Mouse (Mus musculus) urinary bladder, postnatal 10 days (tissue): Measurements from ENCODE around the gene Odc1.

Source experiments
- DNase-seq: peaks from one replicate; pipeline ENCODE4 v3.0.0; 2022; ENCODE audit warnings: low spot score

Odc1 gene

DNA sequence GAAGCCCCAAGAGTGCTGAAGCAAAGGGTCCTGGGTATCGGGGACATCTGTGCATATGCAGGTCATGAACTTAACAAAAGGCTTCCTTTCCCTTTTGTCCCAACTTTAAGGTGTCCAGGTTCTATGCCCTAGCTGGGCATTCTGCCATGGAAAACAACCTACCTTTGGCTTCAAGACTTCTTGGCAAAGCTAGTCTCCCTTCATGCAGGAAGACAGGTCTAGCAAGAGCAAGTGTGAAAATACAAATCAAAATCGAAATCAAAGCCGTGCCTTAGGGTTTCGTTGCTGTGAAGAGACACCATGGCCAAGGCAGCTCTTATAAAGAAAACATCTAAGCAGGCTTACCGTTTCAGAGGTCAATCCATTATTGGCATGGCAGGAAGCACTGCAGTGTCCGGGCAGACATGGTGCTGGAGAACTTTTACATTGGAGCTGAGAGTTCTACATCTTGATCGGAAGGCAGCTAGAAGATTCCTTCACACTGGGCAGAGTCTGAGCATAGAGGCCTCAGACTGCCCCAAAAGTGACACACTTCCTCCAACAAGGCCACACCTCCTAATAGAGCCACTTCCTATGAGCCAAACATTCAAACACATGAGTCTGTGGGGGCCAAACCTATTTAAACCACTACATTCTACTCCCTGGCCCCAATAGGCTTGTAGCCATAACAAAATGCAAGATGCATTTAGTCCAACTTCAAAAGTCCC lies 44.5 kb downstream of the Odc1 start:
- no peak for DNase-seq

DNA sequence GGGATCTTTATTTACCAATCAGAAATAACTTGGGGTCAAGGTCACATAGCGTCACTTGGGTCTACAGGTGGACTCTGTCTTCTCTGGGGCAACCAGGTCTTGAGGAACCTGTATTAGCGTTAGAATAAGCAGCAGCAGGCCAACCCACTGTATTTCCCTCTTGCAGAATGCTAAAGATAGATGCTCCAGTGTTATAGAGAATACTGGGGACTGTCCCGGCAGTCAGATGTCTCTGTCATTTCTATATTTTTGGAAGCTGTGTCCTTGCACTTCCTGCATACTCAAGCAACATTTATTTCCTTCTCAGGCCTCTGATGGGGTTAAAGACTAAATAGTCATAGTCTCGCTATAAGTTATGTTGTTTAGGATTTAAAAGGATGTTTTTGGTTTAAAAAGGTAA lies 46.7 kb downstream of the Odc1 start:
- no peak for DNase-seq

DNA sequence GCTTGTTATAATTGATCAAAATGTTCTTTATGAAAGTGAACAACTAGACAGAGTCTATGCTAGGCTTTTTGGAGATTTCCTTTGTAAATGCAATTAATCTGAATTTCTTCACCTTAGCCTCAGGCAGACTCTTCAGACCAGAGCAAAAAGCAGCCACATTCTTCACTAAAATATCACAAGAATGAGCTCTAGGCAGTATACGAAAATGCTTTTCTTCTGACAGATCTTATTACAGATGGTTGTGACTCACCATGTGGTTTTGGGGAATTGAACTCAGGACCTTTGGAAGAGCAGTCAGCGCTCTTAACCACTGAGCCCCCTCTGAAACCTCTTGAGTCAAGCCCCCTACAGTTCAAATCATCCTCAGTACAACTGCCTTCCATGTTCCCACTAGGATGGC lies 49.4 kb downstream of the Odc1 start:
- DNase-seq: no peak

DNA sequence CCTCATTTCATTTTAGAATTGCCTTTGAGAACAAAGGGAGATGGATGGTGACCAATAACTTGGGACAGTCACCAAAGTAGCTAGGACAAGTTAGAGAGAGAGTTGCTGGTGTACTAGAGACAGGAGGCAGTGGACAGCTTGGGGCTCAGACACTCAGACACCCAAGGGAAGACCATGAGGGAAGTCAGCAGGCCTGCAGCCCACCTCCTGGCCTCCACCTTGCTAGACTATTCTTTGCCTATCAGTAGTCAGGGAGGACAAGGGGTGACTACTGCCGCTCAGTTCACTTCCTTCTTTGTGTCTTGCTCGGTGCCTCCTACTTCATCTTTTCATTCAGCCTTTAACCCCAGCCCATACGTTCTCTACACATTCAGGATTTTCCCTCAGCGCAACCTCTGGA lies 50.1 kb downstream of the Odc1 start:
- no peak for DNase-seq

DNA sequence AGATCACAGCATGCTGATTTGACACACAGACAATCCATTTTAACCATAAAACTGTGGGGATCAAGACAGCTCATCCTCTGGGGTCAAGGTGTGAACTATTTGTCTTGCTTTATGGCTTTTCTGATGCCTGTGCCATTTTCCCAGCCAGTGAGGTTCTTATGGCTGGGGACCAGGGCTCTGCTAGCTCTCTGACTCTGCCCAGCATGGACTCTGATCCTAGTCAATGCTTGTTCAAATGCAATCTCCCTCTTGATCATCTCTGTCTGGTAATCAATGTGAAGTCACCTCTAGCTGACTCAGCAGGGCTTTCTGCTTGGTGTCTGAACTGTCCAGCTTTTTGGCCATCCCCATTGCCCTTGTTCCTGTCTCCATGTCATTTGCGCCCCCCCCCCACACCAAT lies 50.6 kb downstream of the Odc1 start:
- no peak for DNase-seq
